Mouse (Mus musculus) ES-Bruce4 (cell line): ENCODE results near the gene Xxylt1. TPM values are rescaled to one million over a fixed set of nuclear protein-coding genes. Genes with fewer than 3 reads are reported as not detected.

Experiments
- H3K27ac ChIP-seq: 2 replicates; pipeline ENCODE4 v1.5.1; 2012; ENCODE audit warnings: low read length, inconsistent platforms; ENCODE audit not compliant: insufficient read depth
- H3K27me3 ChIP-seq: 2 replicates; pipeline ENCODE4 v1.6.1; 2012; ENCODE audit warnings: mild to moderate bottlenecking, low read length, inconsistent platforms; ENCODE audit not compliant: control insufficient read depth, poor library complexity, insufficient read depth, severe bottlenecking
- H3K36me3 ChIP-seq: 2 replicates; pipeline ENCODE4 v1.6.1; 2012; ENCODE audit warnings: inconsistent platforms, mild to moderate bottlenecking, low read length, moderate library complexity; ENCODE audit not compliant: control insufficient read depth, poor library complexity, insufficient read depth, severe bottlenecking
- H3K4me1 ChIP-seq: one replicate; pipeline ENCODE4 v1.8.1; 2011; ENCODE audit warnings: low read length; ENCODE audit not compliant: control insufficient read depth, insufficient read depth
- H3K4me3 ChIP-seq: 2 replicates; pipeline ENCODE4 v1.5.1; 2011; ENCODE audit warnings: low read depth, mild to moderate bottlenecking, low read length
- H3K9ac ChIP-seq: 2 replicates; pipeline ENCODE4 v1.6.1; 2012; ENCODE audit warnings: low read depth, mild to moderate bottlenecking, inconsistent platforms; ENCODE audit not compliant: poor library complexity, severe bottlenecking
- H3K9me3 ChIP-seq: replicated peaks from 2 replicates; pipeline ENCODE4 v1.6.1; 2012; ENCODE audit warnings: mild to moderate bottlenecking, low read length, inconsistent platforms; ENCODE audit not compliant: control insufficient read depth, poor library complexity, insufficient read depth, severe bottlenecking
- CTCF ChIP-seq: IDR thresholded peaks from one replicate; pipeline ENCODE4 v1.8.1; 2011; ENCODE audit warnings: low read depth, low read length
- EP300 ChIP-seq: IDR thresholded peaks from 2 replicates; pipeline ENCODE4 v1.6.1; 2011; ENCODE audit warnings: low read depth, low read length; ENCODE audit not compliant: insufficient read depth
- POLR2A ChIP-seq: IDR thresholded peaks from one replicate; pipeline ENCODE4 v1.8.1; 2011; ENCODE audit warnings: low read length; ENCODE audit not compliant: insufficient read depth
- polyA plus RNA-seq: library from polyadenylated mRNA; stranded (reverse); fragments of >200 nt; gene quantifications from 2 replicates; pipeline ENCODE4 v1.2.4, GENCODE M21; 2011; ENCODE audit warnings: low read depth; ENCODE audit not compliant: missing spikeins, insufficient read depth, insufficient read length

Xxylt1 gene
- polyA plus RNA-seq, 1 experiment, result 15.7 TPM

GRCm38 (mm10) chr16:31060226-31060625 lies 21.0 kb downstream of the Xxylt1 start:
- Histone ChIP-seq H3K9me3 (no peaks in the 10 kb centered on the region), H3K4me3 (no peak overlapping the region), H3K4me1 (no peaks in the 10 kb centered on the region), H3K27ac (no peak overlapping the region), H3K36me3 (no peaks in the 10 kb centered on the region), H3K27me3 (no peaks in the 10 kb centered on the region), H3K9ac (no peak overlapping the region)
- no peak for TF ChIP-seq POLR2A

GRCm38 (mm10) chr16:31059730-31060129 lies 21.5 kb downstream of the Xxylt1 start:
- Histone ChIP-seq H3K4me3 (no peak overlapping the region), H3K27ac (no peak overlapping the region), H3K9me3 (no peaks in the 10 kb centered on the region), H3K4me1 (no peaks in the 10 kb centered on the region), H3K9ac (no peak overlapping the region), H3K36me3 (no peaks in the 10 kb centered on the region), H3K27me3 (no peaks in the 10 kb centered on the region)
- no peak for TF ChIP-seq POLR2A
- TF ChIP-seq CTCF, result no peak
- TF ChIP-seq EP300, result no peak

- TF ChIP-seq CTCF, result no peak
- TF ChIP-seq EP300, result no peak
- TF ChIP-seq POLR2A, result no peak
- Histone ChIP-seq H3K9me3 (no peaks in the 10 kb centered on the region), H3K27me3 (no peaks in the 10 kb centered on the region), H3K36me3 (no peaks in the 10 kb centered on the region), H3K9ac (no peak overlapping the region), H3K4me3 (no peak overlapping the region), H3K27ac (no peak overlapping the region), H3K4me1 (no peaks in the 10 kb centered on the region)
Measured at GRCm38 (mm10) chr16:31052812-31053211, 28.4 kb downstream of the Xxylt1 start.

DNA sequence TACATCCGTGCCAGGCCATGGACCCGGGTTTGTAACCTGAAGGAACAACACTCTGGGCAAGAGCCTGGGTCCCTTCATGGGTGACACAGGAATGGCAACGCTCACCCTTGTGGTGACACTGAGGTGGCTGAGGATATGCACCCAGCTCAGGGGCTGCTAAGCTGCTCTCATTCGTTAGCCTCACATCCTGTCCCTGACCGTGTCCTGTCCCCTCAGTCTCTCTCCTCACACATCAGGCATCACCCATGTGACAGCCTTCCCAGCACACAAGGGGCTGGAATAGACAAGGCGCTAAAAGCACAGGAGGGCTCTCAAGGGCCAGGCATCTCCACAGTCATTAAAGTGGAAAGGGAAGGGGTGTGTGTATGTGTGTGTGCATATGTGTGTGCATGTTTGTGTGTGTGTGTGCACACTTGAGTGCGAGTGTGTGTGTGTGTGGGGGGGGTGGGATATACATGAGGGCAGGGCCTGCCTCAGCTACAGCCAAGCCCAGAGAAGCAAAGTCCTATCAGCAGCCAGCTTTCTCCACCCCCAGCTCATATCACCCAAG lies 29.0 kb downstream of the Xxylt1 start:
- no peaks in the 10 kb centered on the region for H3K4me1 ChIP-seq
- H3K9me3 ChIP-seq, result no peaks in the 10 kb centered on the region
- H3K27ac ChIP-seq, result no peak overlapping the region
- H3K27me3 ChIP-seq, result no peaks in the 10 kb centered on the region
- H3K9ac ChIP-seq, result no peak overlapping the region
- TF ChIP-seq CTCF (no peak), EP300 (no peak), POLR2A (no peak)
- H3K4me3 ChIP-seq, result no peak overlapping the region
- H3K36me3 ChIP-seq, result no peaks in the 10 kb centered on the region

GRCm38 (mm10) chr16:31050701-31051100 lies 30.5 kb downstream of the Xxylt1 start:
- no peaks in the 10 kb centered on the region for H3K27me3 ChIP-seq
- H3K9me3 ChIP-seq, result no peaks in the 10 kb centered on the region
- no peak overlapping the region for H3K27ac ChIP-seq
- H3K4me3 ChIP-seq, result no peak overlapping the region
- no peak overlapping the region for H3K9ac ChIP-seq
- H3K36me3 ChIP-seq, result no peaks in the 10 kb centered on the region
- H3K4me1 ChIP-seq, result no peaks in the 10 kb centered on the region
- TF ChIP-seq CTCF (no peak), EP300 (no peak), POLR2A (no peak)

DNA sequence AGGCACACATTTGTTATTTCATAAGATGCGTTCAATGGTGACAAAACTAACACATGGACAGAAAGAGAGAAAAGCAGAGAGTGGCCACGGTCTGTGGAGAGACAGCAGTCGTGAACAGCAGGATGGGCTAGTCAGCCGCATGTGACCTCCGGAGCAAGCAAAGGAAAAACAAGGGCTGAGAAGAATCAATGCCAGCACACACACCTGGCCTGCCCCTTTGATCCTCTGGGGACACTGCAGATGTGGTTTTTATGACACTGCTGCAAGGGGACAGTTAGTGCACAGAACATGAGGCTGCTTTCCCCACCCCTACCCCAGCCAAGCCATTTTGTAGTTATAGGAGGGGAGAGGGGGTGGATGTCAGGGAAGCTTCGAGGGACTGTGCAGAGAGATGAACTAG lies 33.0 kb downstream of the Xxylt1 start:
- no peaks in the 10 kb centered on the region for H3K4me1 ChIP-seq
- no peak overlapping the region for H3K9ac ChIP-seq
- H3K4me3 ChIP-seq, result no peak overlapping the region
- H3K9me3 ChIP-seq, result no peaks in the 10 kb centered on the region
- H3K27ac ChIP-seq, result no peak overlapping the region
- TF ChIP-seq EP300, result no peak
- TF ChIP-seq POLR2A, result no peak
- no peak for TF ChIP-seq CTCF
- H3K36me3 ChIP-seq, result no peaks in the 10 kb centered on the region
- no peaks in the 10 kb centered on the region for H3K27me3 ChIP-seq
